Mouse (Mus musculus): Measurements from ENCODE around the gene Ifngr2.

The Ifngr2 gene

GRCm38 (mm10) chr16:91537065-91537464 lies 9.8 kb upstream of the Ifngr2 start:
- DNase-seq, result no peak

GRCm38 (mm10) chr16:91538051-91538450 lies 8.8 kb upstream of the Ifngr2 start:
- DNase-seq, result no peak

- DNase-seq, result no peak
These were observed 8.4 kb upstream of the Ifngr2 start for GRCm38 (mm10) chr16:91538513-91538912.

- no peak for DNase-seq
These were observed 5.2 kb upstream of the Ifngr2 start for GRCm38 (mm10) chr16:91541573-91542081.

- no peak for DNase-seq
These were observed 3.3 kb upstream of the Ifngr2 start for GRCm38 (mm10) chr16:91543619-91544018.

GRCm38 (mm10) chr16:91545597-91546281 lies 1.1 kb upstream of the Ifngr2 start:
- no peak for DNase-seq

- DNase-seq, result peak; percentile 26
These were observed 459 bp upstream of the Ifngr2 start for GRCm38 (mm10) chr16:91546391-91546835.

GRCm38 (mm10) chr16:91547974-91548373 lies 1.1 kb downstream of the Ifngr2 start:
- DNase-seq, result no peak

- no peak for DNase-seq
These were observed 1.7 kb downstream of the Ifngr2 start for GRCm38 (mm10) chr16:91548586-91548985.

GRCm38 (mm10) chr16:91548996-91549395 lies 2.1 kb downstream of the Ifngr2 start:
- no peak for DNase-seq

- DNase-seq, result no peak
These were observed 2.7 kb downstream of the Ifngr2 start for GRCm38 (mm10) chr16:91549616-91550015.

GRCm38 (mm10) chr16:91551081-91551524 lies 4.2 kb downstream of the Ifngr2 start:
- DNase-seq, result no peak

GRCm38 (mm10) chr16:91552072-91552471 lies 5.2 kb downstream of the Ifngr2 start:
- DNase-seq, result no peak

GRCm38 (mm10) chr16:91553625-91554024 lies 6.8 kb downstream of the Ifngr2 start:
- DNase-seq, result peak; percentile 24

GRCm38 (mm10) chr16:91555017-91555605 lies 8.2 kb downstream of the Ifngr2 start:
- DNase-seq, result no peak

GRCm38 (mm10) chr16:91556659-91557058 lies 9.8 kb downstream of the Ifngr2 start:
- no peak for DNase-seq

- no peak for DNase-seq
These were observed 10.3 kb downstream of the Ifngr2 start for GRCm38 (mm10) chr16:91557214-91557613.

- DNase-seq, result no peak
These were observed 10.8 kb downstream of the Ifngr2 start for GRCm38 (mm10) chr16:91557693-91558092.

GRCm38 (mm10) chr16:91561099-91561498 lies 14.2 kb downstream of the Ifngr2 start:
- DNase-seq, result peak; percentile 23

- DNase-seq, result no peak
These were observed 14.9 kb downstream of the Ifngr2 start for GRCm38 (mm10) chr16:91561541-91562457.

- no peak for DNase-seq
These were observed 17.9 kb downstream of the Ifngr2 start for GRCm38 (mm10) chr16:91564580-91565291.

GRCm38 (mm10) chr16:91565292-91565951 lies 18.6 kb downstream of the Ifngr2 start:
- DNase-seq, result no peak

Data from cerebellum, adult 9-11 months (tissue).